Mouse (Mus musculus): ENCODE data around the gene Ppef1.

DNA sequence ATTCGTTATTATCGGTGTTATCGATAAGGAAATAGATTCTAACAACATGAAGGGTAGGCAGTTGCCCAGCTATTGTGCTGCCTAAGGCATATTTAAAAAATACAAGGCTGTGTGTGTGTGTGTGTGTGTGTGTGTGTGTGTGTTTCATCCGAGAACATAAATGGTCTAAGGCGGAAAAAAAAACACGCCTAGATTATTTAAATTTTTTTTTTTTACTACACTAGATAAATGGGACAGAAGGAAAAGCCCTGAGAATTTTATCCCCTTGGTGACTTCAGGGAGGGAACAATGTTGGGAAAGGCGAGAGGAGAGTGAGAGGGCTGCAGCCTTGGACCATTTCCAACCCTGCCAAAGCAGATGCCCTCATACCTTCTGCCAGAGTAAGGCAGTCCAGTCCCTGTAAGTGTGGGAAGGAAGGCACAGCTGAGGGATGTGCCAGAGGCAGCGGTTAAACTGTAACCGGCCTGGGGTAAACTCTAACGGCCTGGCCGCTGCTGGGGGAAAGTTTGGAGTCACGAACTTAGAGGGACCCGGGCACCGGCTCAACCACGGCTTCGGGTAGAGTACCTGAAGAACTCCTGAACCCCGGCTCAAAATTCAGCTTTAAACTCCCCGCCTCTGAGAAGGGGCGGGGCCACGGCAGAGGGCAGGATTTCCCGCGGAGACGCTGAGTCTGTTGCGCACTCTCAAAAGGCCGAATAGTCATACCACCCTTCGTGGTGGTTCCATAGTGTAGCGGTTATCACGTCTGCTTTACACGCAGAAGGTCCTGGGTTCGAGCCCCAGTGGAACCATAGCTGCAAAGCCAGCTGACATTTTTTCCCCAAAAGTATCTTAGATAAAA lies 30.0 kb upstream of the Ppef1 start:
- TF ChIP-seq EP300 (IDR thresholded peaks at IDR 0.05) (no peak), CTCF (IDR thresholded peaks at IDR 0.05) (no peak)

Measured in lung, postnatal 0 days (tissue).